Mouse (Mus musculus) thymus, adult 18-20 months (tissue): ENCODE results near the gene Garnl3.
A peak's percentile ranks its signal among the peaks of the same experiment; 100 is the strongest.
"Not testable (repeated sequence)": the region's sequence is repeated elsewhere in the genome, so short reads cannot be mapped to it uniquely, and the experiment has no call there.

Experiments used
- DNase-seq, 2 experiments: peaks; one replicate each; pipeline ENCODE4 v3.0.0; 2022; ENCODE audit warnings: mixed read lengths in 2 of 2

Gene Garnl3

GRCm38 (mm10) chr2:33154751-33155372, 23.4 kb upstream of the Garnl3 start:
- DNase-seq: peak; percentile 17 to 30

GRCm38 (mm10) chr2:33146994-33147393, 15.5 kb upstream of the Garnl3 start:
- no peak for DNase-seq

GRCm38 (mm10) chr2:33143292-33143691, 11.8 kb upstream of the Garnl3 start:
- DNase-seq: no peak

- DNase-seq: no peak
These were observed 7.0 kb upstream of the Garnl3 start for GRCm38 (mm10) chr2:33138491-33138890.

- no peak for DNase-seq
These were observed 6.3 kb upstream of the Garnl3 start for GRCm38 (mm10) chr2:33137731-33138130.

- no peak for DNase-seq
These were observed 5.8 kb upstream of the Garnl3 start for GRCm38 (mm10) chr2:33137244-33137643.

- DNase-seq: no peak
These were observed 4.9 kb upstream of the Garnl3 start for GRCm38 (mm10) chr2:33136366-33136765.

GRCm38 (mm10) chr2:33134766-33135490, 3.5 kb upstream of the Garnl3 start:
- no peak for DNase-seq

- DNase-seq: peak in 1 of 2 experiments; percentile 15
These were observed 852 bp upstream of the Garnl3 start for GRCm38 (mm10) chr2:33132306-33132705.

GRCm38 (mm10) chr2:33130526-33131483, 649 bp downstream of the Garnl3 start:
- peak; percentile 83 to 89 for DNase-seq

GRCm38 (mm10) chr2:33130141-33130525, 1.3 kb downstream of the Garnl3 start:
- no peak for DNase-seq

GRCm38 (mm10) chr2:33129696-33130095, 1.8 kb downstream of the Garnl3 start:
- DNase-seq: peak; percentile 8 to 35

- DNase-seq: no peak
These were observed 2.4 kb downstream of the Garnl3 start for GRCm38 (mm10) chr2:33129005-33129404.

- no peak for DNase-seq
These were observed 4.2 kb downstream of the Garnl3 start for GRCm38 (mm10) chr2:33127271-33127670.

GRCm38 (mm10) chr2:33122856-33123255, 8.6 kb downstream of the Garnl3 start:
- DNase-seq: no peak

- DNase-seq: no peak
These were observed 30.9 kb downstream of the Garnl3 start for GRCm38 (mm10) chr2:33100536-33100935.

GRCm38 (mm10) chr2:33097326-33097725, 34.1 kb downstream of the Garnl3 start:
- not testable (repeated sequence) for DNase-seq

GRCm38 (mm10) chr2:33095221-33095671, 36.2 kb downstream of the Garnl3 start:
- DNase-seq: no peak

- DNase-seq: no peak
These were observed 40.6 kb downstream of the Garnl3 start for GRCm38 (mm10) chr2:33090620-33091520.

- not testable (repeated sequence) for DNase-seq
These were observed 41.4 kb downstream of the Garnl3 start for GRCm38 (mm10) chr2:33090033-33090400.

- DNase-seq: no peak
These were observed 42.0 kb downstream of the Garnl3 start for GRCm38 (mm10) chr2:33089356-33090032.
